Mouse (Mus musculus) stomach, embryonic 16.5 days (tissue): ENCODE data around the gene Poc1b. TPM values are rescaled to one million over a fixed set of nuclear protein-coding genes. Genes with fewer than 3 reads are reported as not detected.

ENCODE experiments used
- ATAC-seq: fragments of 200-750 bp; cut with Nextera tagmentation; 2 replicates; pipeline ENCODE4 v1.8.0; 2017; ENCODE audit warnings: moderate number of reproducible peaks, moderate TSS enrichment; ENCODE audit not compliant: insufficient read depth, low FRiP score
- H3K27ac ChIP-seq: fragments of 300-500 bp; sonication (generic); 2 replicates; pipeline ENCODE4 v1.5.1; 2014; ENCODE audit warnings: low read length
- H3K27me3 ChIP-seq: fragments of 300-500 bp; sonication (generic); 2 replicates; pipeline ENCODE4 v1.6.1; 2014; ENCODE audit warnings: low read length, control low read depth, mixed read lengths; ENCODE audit not compliant: control insufficient read depth, insufficient read depth
- H3K36me3 ChIP-seq: fragments of 300-500 bp; sonication (generic); 2 replicates; pipeline ENCODE4 v1.6.1; 2014; ENCODE audit warnings: low read length; ENCODE audit not compliant: control insufficient read depth, insufficient read depth
- H3K4me1 ChIP-seq: fragments of 300-500 bp; sonication (generic); 2 replicates; pipeline ENCODE4 v1.6.1; 2014; ENCODE audit warnings: low read length, control low read depth, mixed read lengths; ENCODE audit not compliant: control insufficient read depth, insufficient read depth
- H3K4me2 ChIP-seq: fragments of 300-500 bp; sonication (generic); 2 replicates; pipeline ENCODE4 v1.6.1; 2014; ENCODE audit warnings: low read depth, low read length, mixed read lengths
- H3K4me3 ChIP-seq: fragments of 300-500 bp; sonication (generic); replicated peaks from 2 replicates; pipeline ENCODE4 v1.5.1; 2014; ENCODE audit warnings: mild to moderate bottlenecking, low read length
- H3K9ac ChIP-seq: fragments of 300-500 bp; sonication (generic); 2 replicates; pipeline ENCODE4 v1.6.1; 2014; ENCODE audit warnings: low read length
- H3K9me3 ChIP-seq: fragments of 300-500 bp; sonication (generic); replicated peaks from 2 replicates; pipeline ENCODE4 v1.6.1; 2016; ENCODE audit warnings: low read length, control low read depth; ENCODE audit not compliant: control insufficient read depth
- WGBS: fragments of 180-500 bp; shearing (Covaris S2); extraction: QIAGEN DNeasy Blood & Tissue Kit; methylation state at CpG from one replicate; pipeline ENCODE4 v1.1.7; 2014; 5-methylcytosine and 5-hydroxymethylcytosine counted together
- polyA plus RNA-seq: library from polyadenylated mRNA; unstranded; fragments of >200 nt; fragmentation: Nextera tagmentation; extraction: Ambion mirVana; gene quantifications from 2 replicates; pipeline ENCODE4 v1.2.1, GENCODE M21; 2015

Poc1b gene
- polyA plus RNA-seq, 1 experiment from 2014 or later = 16.1 TPM

GRCm38 (mm10) chr10:99133321-99133875 lies 26.6 kb downstream of the Poc1b start:
- Histone ChIP-seq H3K9ac (no peak overlapping the region), H3K27me3 (no peaks in the 10 kb centered on the region), H3K27ac (peak overlapping the region; percentile 66), H3K4me3 (no peak overlapping the region), H3K4me1 (peaks cover 21% of the 10 kb centered on the region), H3K9me3 (no peaks in the 10 kb centered on the region), H3K36me3 (no peaks in the 10 kb centered on the region), H3K4me2 (no peak overlapping the region)
- ATAC-seq = no peak
- 91% methylated on average over 16 of the region's 16 CpGs for WGBS

- H3K4me2 ChIP-seq = no peak overlapping the region
- H3K4me1 ChIP-seq = peaks cover 16% of the 10 kb centered on the region
- H3K27me3 ChIP-seq = no peaks in the 10 kb centered on the region
- H3K9ac ChIP-seq = no peak overlapping the region
- H3K36me3 ChIP-seq = no peaks in the 10 kb centered on the region
- no peak for ATAC-seq
- H3K27ac ChIP-seq = no peak overlapping the region
- H3K4me3 ChIP-seq = no peak overlapping the region
- no peaks in the 10 kb centered on the region for H3K9me3 ChIP-seq
- WGBS = 54% methylated on average over 5 of the region's 5 CpGs
Measured at GRCm38 (mm10) chr10:99136337-99136736, 29.5 kb downstream of the Poc1b start.

- H3K36me3 ChIP-seq = peaks cover 4% of the 10 kb centered on the region; the same call in 1 of the 2 replicates
- no peak overlapping the region for H3K27ac ChIP-seq
- WGBS = 63% methylated on average over 8 of the region's 8 CpGs
- H3K27me3 ChIP-seq = no peaks in the 10 kb centered on the region
- H3K9me3 ChIP-seq = no peaks in the 10 kb centered on the region
- no peaks in the 10 kb centered on the region for H3K4me1 ChIP-seq
- no peak overlapping the region for H3K9ac ChIP-seq
- no peak for ATAC-seq
- H3K4me2 ChIP-seq = no peak overlapping the region
- H3K4me3 ChIP-seq = no peak overlapping the region
Measured at GRCm38 (mm10) chr10:99145611-99146010, 38.8 kb downstream of the Poc1b start.

DNA sequence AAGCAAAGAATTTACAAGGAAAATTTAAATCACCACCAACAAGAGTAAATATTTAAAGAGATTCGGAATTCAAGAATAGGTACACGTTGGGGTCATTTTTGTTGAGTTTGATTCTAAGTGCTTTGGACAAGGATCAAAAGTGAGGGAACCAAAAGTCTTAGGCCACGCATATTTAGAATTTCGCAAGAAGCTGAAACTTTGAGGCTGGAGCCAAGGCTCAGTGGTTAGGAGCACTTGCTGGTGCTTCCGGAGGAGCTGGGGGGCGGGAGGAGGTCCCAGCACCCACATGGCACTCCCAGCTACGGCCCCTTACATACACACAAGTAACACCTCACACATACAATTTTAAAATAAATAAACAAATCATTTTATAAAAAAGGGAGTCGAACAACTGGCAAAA lies 39.8 kb downstream of the Poc1b start:
- Histone ChIP-seq H3K4me2 (no peak overlapping the region), H3K27me3 (no peaks in the 10 kb centered on the region), H3K36me3 (peaks cover 4% of the 10 kb centered on the region; the same call in 1 of the 2 replicates), H3K9me3 (no peaks in the 10 kb centered on the region), H3K4me1 (no peaks in the 10 kb centered on the region), H3K9ac (no peak overlapping the region), H3K4me3 (no peak overlapping the region), H3K27ac (no peak overlapping the region)
- WGBS = 86% methylated on average over 8 of the region's 8 CpGs
- ATAC-seq = no peak

DNA sequence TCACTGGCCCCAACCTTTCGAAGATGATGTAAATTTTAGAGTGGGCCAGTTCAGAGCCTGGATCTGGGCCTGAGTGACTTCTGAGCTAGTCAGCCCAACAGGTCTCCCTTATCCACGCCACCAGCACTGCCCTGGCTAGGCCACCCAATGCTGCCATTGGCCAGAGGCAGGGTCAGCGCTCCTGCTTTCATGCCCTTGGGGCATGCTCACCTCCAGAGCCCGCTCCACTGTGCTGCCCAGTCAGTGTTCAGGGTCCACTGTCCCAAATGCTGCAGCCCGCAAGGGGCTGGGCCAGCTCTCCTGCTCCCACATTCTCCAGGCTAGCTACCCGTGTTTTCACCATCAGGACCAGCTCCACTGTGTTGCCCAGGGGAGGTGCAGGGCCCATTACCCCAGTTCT lies 43.2 kb downstream of the Poc1b start:
- Histone ChIP-seq H3K4me1 (no peaks in the 10 kb centered on the region), H3K9ac (no peak overlapping the region), H3K9me3 (no peaks in the 10 kb centered on the region), H3K4me3 (no peak overlapping the region), H3K27me3 (no peaks in the 10 kb centered on the region), H3K4me2 (no peak overlapping the region), H3K27ac (no peak overlapping the region), H3K36me3 (peaks cover 4% of the 10 kb centered on the region; the same call in 1 of the 2 replicates)
- ATAC-seq = no peak
- WGBS = 90% methylated on average over 6 of the region's 6 CpGs

DNA sequence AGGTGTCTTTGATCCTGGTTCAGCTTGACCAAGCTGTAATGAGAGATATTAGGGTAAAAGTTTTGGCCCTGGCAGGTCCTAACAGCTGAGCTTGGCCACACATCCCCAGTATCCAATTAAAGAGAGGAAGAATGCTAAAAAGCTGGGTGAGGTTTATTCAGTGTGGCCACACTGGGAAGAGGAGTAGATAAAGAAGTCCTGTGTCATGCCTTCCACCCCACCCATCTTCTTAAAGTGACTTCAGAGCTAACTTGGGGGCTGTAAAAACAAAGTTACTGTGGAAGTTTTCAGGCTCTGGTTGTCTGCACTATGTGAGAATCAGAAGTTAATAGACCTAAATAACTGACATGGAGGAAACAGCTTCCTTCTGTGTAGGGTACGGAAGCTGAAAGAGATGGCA lies 44.7 kb downstream of the Poc1b start:
- H3K4me2 ChIP-seq = no peak overlapping the region
- WGBS = 97% methylated on average over 1 of the region's 1 CpGs

GRCm38 (mm10) chr10:99152063-99152462 lies 45.2 kb downstream of the Poc1b start:
- Histone ChIP-seq H3K4me3 (no peak overlapping the region), H3K36me3 (peaks cover 4% of the 10 kb centered on the region; the same call in 1 of the 2 replicates), H3K9ac (no peak overlapping the region), H3K4me2 (no peak overlapping the region), H3K27ac (no peak overlapping the region), H3K27me3 (no peaks in the 10 kb centered on the region), H3K9me3 (no peaks in the 10 kb centered on the region), H3K4me1 (no peaks in the 10 kb centered on the region)
- WGBS = 88% methylated on average over 6 of the region's 6 CpGs
- ATAC-seq = no peak

More for the DNA sequence above, 44.7 kb downstream of the Poc1b start:
- Histone ChIP-seq H3K36me3 (peaks cover 4% of the 10 kb centered on the region; the same call in 1 of the 2 replicates), H3K9me3 (no peaks in the 10 kb centered on the region), H3K4me1 (no peaks in the 10 kb centered on the region), H3K4me3 (no peak overlapping the region), H3K9ac (no peak overlapping the region), H3K27me3 (no peaks in the 10 kb centered on the region), H3K27ac (no peak overlapping the region)
- ATAC-seq = no peak

- Histone ChIP-seq H3K36me3 (peaks cover 4% of the 10 kb centered on the region; the same call in 1 of the 2 replicates), H3K4me3 (no peak overlapping the region), H3K27ac (no peak overlapping the region), H3K9me3 (no peaks in the 10 kb centered on the region), H3K4me2 (no peak overlapping the region), H3K9ac (no peak overlapping the region), H3K4me1 (no peaks in the 10 kb centered on the region), H3K27me3 (no peaks in the 10 kb centered on the region)
- no peak for ATAC-seq
- 75% methylated on average over 8 of the region's 8 CpGs for WGBS
Measured at GRCm38 (mm10) chr10:99154635-99155034, 47.8 kb downstream of the Poc1b start.

DNA sequence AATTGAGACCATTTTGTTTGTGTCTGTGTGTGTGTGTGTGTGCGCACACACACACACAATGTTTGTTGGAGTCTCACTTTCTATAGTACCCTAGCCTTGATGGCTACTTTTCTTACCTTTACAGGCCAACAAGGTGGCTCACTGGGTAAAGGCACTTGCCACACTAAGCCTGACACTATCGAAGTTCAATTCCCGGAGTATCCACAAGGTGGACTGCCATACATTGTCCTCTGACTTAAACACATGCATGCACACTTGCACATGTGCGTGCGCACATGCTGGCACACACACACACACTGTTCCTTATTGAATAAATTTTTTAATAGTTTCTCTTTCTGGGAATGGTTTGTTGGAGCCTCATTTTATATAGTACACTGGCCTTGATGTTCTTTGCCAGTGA lies 50.0 kb downstream of the Poc1b start:
- Histone ChIP-seq H3K9ac (no peak overlapping the region), H3K4me2 (no peak overlapping the region), H3K4me1 (no peaks in the 10 kb centered on the region), H3K27ac (no peak overlapping the region), H3K9me3 (no peaks in the 10 kb centered on the region), H3K27me3 (no peaks in the 10 kb centered on the region), H3K36me3 (no peaks in the 10 kb centered on the region), H3K4me3 (no peak overlapping the region)
- no peak for ATAC-seq
- 92% methylated on average over 5 of the region's 5 CpGs for WGBS
